15 mouse cellular contexts compared by ENCODE assay signal in the genomic region with DNA sequence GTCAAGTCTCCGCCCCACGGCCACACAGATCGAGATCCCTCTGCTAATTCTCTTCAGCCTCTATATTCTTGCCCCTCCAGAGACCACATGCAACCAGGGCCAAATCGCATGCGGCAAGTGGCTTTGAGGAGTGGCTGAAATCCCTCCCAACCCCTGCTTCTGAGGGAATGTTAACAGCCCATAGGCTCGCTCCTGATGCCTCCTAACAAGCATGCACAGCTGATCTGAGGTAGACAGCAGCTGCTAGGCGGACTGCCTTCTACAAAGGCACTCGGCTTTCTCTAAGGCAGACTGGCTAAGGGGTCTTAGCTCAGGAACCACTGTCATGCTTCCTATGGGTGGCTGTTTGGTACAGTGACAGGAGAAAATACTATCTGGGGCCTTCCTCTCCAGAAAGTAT. TPM values are rescaled to one million over a fixed set of nuclear protein-coding genes. Genes with fewer than 3 reads are reported as not detected.
A peak's percentile ranks its signal among the peaks of the same experiment; 100 is the strongest.
DNase-seq lines count a peak whose midpoint lies in the region; ATAC-seq and TF ChIP-seq lines count a peak whose summit lies in the region.
"Had no signal": no experiment of that assay in that cellular context is flagged by ENCODE, and none has a peak within 500 bp of the region (broad histone marks: within the 10 kb centered on the region; RNA-seq: fewer than 3 reads in every experiment).

No protein-coding gene starts in this region.

- peaks cover 92% of the 10 kb centered on the region for H3K79me2 ChIP-seq in myocyte (ENCODE audit: control insufficient read depth, insufficient read depth)

- WGBS in heart, embryonic 12.5 days = 58% methylated on average over 8 of the region's 8 CpGs
- 65% methylated on average over 8 of the region's 8 CpGs for WGBS in midbrain, embryonic 12.5 days
- 70% methylated on average over 8 of the region's 8 CpGs for WGBS in midbrain, embryonic 11.5 days

- peaks cover 88% of the 10 kb centered on the region for H3K4me1 ChIP-seq in heart, embryonic 12.5 days (replicated peaks)
- H3K4me1 ChIP-seq in midbrain, embryonic 12.5 days = peaks cover 22% of the 10 kb centered on the region; the same call in 1 of the 2 replicates
- H3K4me1 ChIP-seq in midbrain, embryonic 11.5 days (ENCODE audit: control insufficient read depth, insufficient read depth, low read length) = no peaks in the 10 kb centered on the region

- DNase-seq in heart, postnatal 14 days = no peak
- no peak for DNase-seq in midbrain, embryonic 11.5 days (ENCODE audit: low spot score, missing footprints)
- peak; percentile 34 for DNase-seq in forelimb bud, embryonic 11.5 days (ENCODE audit: low read depth, low spot score)
- no peak for DNase-seq in left cerebral cortex, postnatal 14 days (ENCODE audit: low spot score in 2 of 2)
- DNase-seq in lung, postnatal 14 days = no peak
- DNase-seq: cerebellum, adult 2 months; kidney, adult 11 months; thymus, postnatal 4 days had no signal

- no peak for TF ChIP-seq POLR2A in myocyte (IDR thresholded peaks at IDR 0.05; ENCODE audit: insufficient read length, low read depth)

- H3ac ChIP-seq in myocyte (ENCODE audit: control insufficient read depth, insufficient read length) = no peak overlapping the region

- no peaks in the 10 kb centered on the region for H3K27me3 ChIP-seq in heart, embryonic 12.5 days (replicated peaks)
- H3K27me3 ChIP-seq in midbrain, embryonic 12.5 days = no peaks in the 10 kb centered on the region
- H3K27me3 ChIP-seq in midbrain, embryonic 11.5 days (ENCODE audit: control insufficient read depth, insufficient read depth, low read length) = no peaks in the 10 kb centered on the region
- H3K27me3 ChIP-seq in myocyte (ENCODE audit: control insufficient read depth, insufficient read depth, insufficient read length) = no peaks in the 10 kb centered on the region
- H3K27me3 ChIP-seq: embryonic facial prominence, embryonic 12.5 days; forebrain, embryonic 12.5 days; heart, embryonic 15.5 days; lung, embryonic 15.5 days had no signal

- 0 out of 2 replicates have a peak overlapping the region, but pooled peaks have one; percentile 15 for H3K27ac ChIP-seq in heart, embryonic 12.5 days (ENCODE audit: poor library complexity, severe bottlenecking)
- 0 out of 2 replicates have a peak overlapping the region, but pooled peaks have one; percentile 2 for H3K27ac ChIP-seq in midbrain, embryonic 12.5 days (replicated peaks)
- no peak overlapping the region for H3K27ac ChIP-seq in midbrain, embryonic 11.5 days (ENCODE audit: low read depth, low read length)
- H3K27ac ChIP-seq: embryonic facial prominence, embryonic 12.5 days; forebrain, embryonic 12.5 days; lung, embryonic 15.5 days had no signal

- ATAC-seq in heart, embryonic 12.5 days (ENCODE audit: insufficient number of reproducible peaks, low FRiP score) = no peak
- peak; percentile 55 for ATAC-seq in midbrain, embryonic 12.5 days (ENCODE audit: low FRiP score, low read depth)
- ATAC-seq in midbrain, embryonic 11.5 days (ENCODE audit: low FRiP score) = no peak

- H3K9ac ChIP-seq in heart, embryonic 12.5 days = no peak overlapping the region
- no peak overlapping the region for H3K9ac ChIP-seq in midbrain, embryonic 12.5 days (replicated peaks)
- H3K9ac ChIP-seq in midbrain, embryonic 11.5 days (ENCODE audit: low read length) = no peak overlapping the region
- H3K9ac ChIP-seq: embryonic facial prominence, embryonic 12.5 days; forebrain, embryonic 12.5 days; heart, embryonic 15.5 days; lung, embryonic 15.5 days had no signal

- no peaks in the 10 kb centered on the region for H3K36me3 ChIP-seq in heart, embryonic 12.5 days
- peaks cover 5% of the 10 kb centered on the region; the same call in 1 of the 2 replicates for H3K36me3 ChIP-seq in midbrain, embryonic 12.5 days
- H3K36me3 ChIP-seq in midbrain, embryonic 11.5 days (ENCODE audit: control insufficient read depth, insufficient read depth, low read length) = 0 out of 2 replicates have a peak, but pooled peaks cover 2% of the 10 kb centered on the region
- H3K36me3 ChIP-seq in myocyte (ENCODE audit: control insufficient read depth, insufficient read depth) = peaks cover 10% of the 10 kb centered on the region
- H3K36me3 ChIP-seq: heart, embryonic 15.5 days; lung, embryonic 15.5 days had no signal

- intact Hi-C loops in heart, postnatal 14 days (cut with DNase I) = loop anchor here (5.0 kb wide), 1 partner anchor 83 kb away; no protein-coding TSS in a partner anchor
- intact Hi-C loops in left cerebral cortex, postnatal 14 days (cut with DNase I) = no loop called here

- no peaks in the 10 kb centered on the region for H3K9me3 ChIP-seq in heart, embryonic 12.5 days (replicated peaks)
- 0 out of 2 replicates have a peak, but pooled peaks cover 7% of the 10 kb centered on the region for H3K9me3 ChIP-seq in midbrain, embryonic 12.5 days
- no peaks in the 10 kb centered on the region for H3K9me3 ChIP-seq in midbrain, embryonic 11.5 days (ENCODE audit: control insufficient read depth, low read length)
- H3K9me3 ChIP-seq: embryonic facial prominence, embryonic 12.5 days; heart, embryonic 15.5 days; lung, embryonic 15.5 days had no signal

- no peak overlapping the region for H3K4me2 ChIP-seq in heart, embryonic 12.5 days
- H3K4me2 ChIP-seq in midbrain, embryonic 12.5 days (replicated peaks) = no peak overlapping the region
- H3K4me2 ChIP-seq in midbrain, embryonic 11.5 days = no peak overlapping the region
- H3K4me2 ChIP-seq in myocyte (ENCODE audit: low read depth) = peak overlapping the region; percentile 37
- H3K4me2 ChIP-seq: embryonic facial prominence, embryonic 12.5 days; forebrain, embryonic 12.5 days; heart, embryonic 15.5 days; lung, embryonic 15.5 days had no signal

- no peak overlapping the region for H3K4me3 ChIP-seq in heart, embryonic 12.5 days
- no peak overlapping the region for H3K4me3 ChIP-seq in midbrain, embryonic 12.5 days
- H3K4me3 ChIP-seq in midbrain, embryonic 11.5 days (ENCODE audit: low read depth, low read length) = no peak overlapping the region
- H3K4me3 ChIP-seq in myocyte = no peak overlapping the region
- H3K4me3 ChIP-seq: embryonic facial prominence, embryonic 12.5 days; forebrain, embryonic 12.5 days; heart, embryonic 15.5 days; lung, embryonic 15.5 days had no signal

TF ChIP-seq in myocyte, 11 proteins besides CTCF, POLR2A, EP300 and RAD21:
- TF ChIP-seq REST (IDR thresholded peaks at IDR 0.05; ENCODE audit: insufficient read depth, insufficient read length) (no peak), POLR2AphosphoS2 (IDR thresholded peaks at IDR 0.05; ENCODE audit: insufficient read length, low read depth) (no peak), CEBPB (IDR thresholded peaks at IDR 0.05; ENCODE audit: insufficient read depth, poor library complexity, severe bottlenecking) (no peak), MAX (IDR thresholded peaks at IDR 0.05; ENCODE audit: low read depth) (no peak), MYOG (IDR thresholded peaks at IDR 0.05; ENCODE audit: control insufficient read depth in 1 of 3, insufficient read depth in 1 of 3, insufficient read length in 2 of 3, low read depth in 2 of 3) (peak; percentile 54 to 90 (median 58)), TCF3 (IDR thresholded peaks at IDR 0.05; ENCODE audit: insufficient read length, low read depth) (no peak), TCF12 (IDR thresholded peaks at IDR 0.05; ENCODE audit: insufficient read depth, poor library complexity, severe bottlenecking) (peak; percentile 60), SRF (IDR thresholded peaks at IDR 0.05; ENCODE audit: control insufficient read depth, insufficient read length, low read depth) (no peak), USF1 (IDR thresholded peaks at IDR 0.05; ENCODE audit: low read depth) (no peak), MYOD1 (IDR thresholded peaks at IDR 0.05; ENCODE audit: control insufficient read depth in 1 of 3, insufficient read length in 2 of 3, low read depth in 2 of 3) (peak; percentile 20 to 96 (median 96)), E2F4 (IDR thresholded peaks at IDR 0.05; ENCODE audit: insufficient read depth) (no peak)

RNA-seq across cellular contexts. Expression of gene Stk24, which starts 20.0 kb away (rescaled TPM):
- 52.9 and 55.6 TPM in 2 replicates for polyA plus RNA-seq in heart, embryonic 12.5 days (2016; fragmentation: Nextera tagmentation; extraction: Ambion mirVana)
- 10 to 100 TPM; 68.0 to 69.3 TPM for total RNA-seq in heart, postnatal 14 days (2021)
- polyA plus RNA-seq in midbrain, embryonic 12.5 days (2016; fragmentation: Nextera tagmentation; extraction: Ambion mirVana) = 41.1 and 43.3 TPM in 2 replicates
- 40.4 and 43.5 TPM in 2 replicates for polyA plus RNA-seq in midbrain, embryonic 11.5 days (2014; fragmentation: Nextera tagmentation; extraction: Ambion mirVana)
- polyA plus RNA-seq in myocyte (2012; fragmentation: generic; extraction: Trizol) = 26.9 TPM
- total RNA-seq in left cerebral cortex, postnatal 14 days (2021) = 10 to 100 TPM; 49.5 to 50.0 TPM
